Mouse (Mus musculus) forebrain, embryonic 11.5 days (tissue): ENCODE data around the gene Arl13b. TPM values are rescaled to one million over a fixed set of nuclear protein-coding genes. Genes with fewer than 3 reads are reported as not detected.

Experiments used
- ATAC-seq: fragments of 200-750 bp; cut with Nextera tagmentation; replicated peaks from 2 replicates; pipeline ENCODE4 v1.8.0; 2017; ENCODE audit warnings: moderate TSS enrichment; ENCODE audit not compliant: low FRiP score
- DNase-seq: peaks from one replicate; pipeline ENCODE4 v3.0.0-alpha.2; 2017; ENCODE audit warnings: low spot score
- H3K27ac ChIP-seq: fragments of 300-500 bp; sonication (generic); 2 replicates; pipeline ENCODE4 v1.5.1; 2014; ENCODE audit warnings: low read depth, low read length
- H3K27me3 ChIP-seq: fragments of 300-500 bp; sonication (generic); 2 replicates; pipeline ENCODE4 v1.6.1; 2014; ENCODE audit warnings: mild to moderate bottlenecking, low read length, mixed read lengths; ENCODE audit not compliant: control insufficient read depth, insufficient read depth
- H3K36me3 ChIP-seq: fragments of 300-500 bp; sonication (generic); 2 replicates; pipeline ENCODE4 v1.6.1; 2014; ENCODE audit warnings: mild to moderate bottlenecking, low read length, moderate library complexity, mixed read lengths; ENCODE audit not compliant: control insufficient read depth, insufficient read depth
- H3K4me1 ChIP-seq: fragments of 300-500 bp; sonication (generic); replicated peaks from 2 replicates; pipeline ENCODE4 v1.6.1; 2014; ENCODE audit warnings: low read length, mixed read lengths; ENCODE audit not compliant: control insufficient read depth, insufficient read depth
- H3K4me2 ChIP-seq: fragments of 300-500 bp; sonication (generic); 2 replicates; pipeline ENCODE4 v1.6.1; 2014; ENCODE audit warnings: low read depth, mild to moderate bottlenecking, low read length, moderate library complexity, mixed read lengths; ENCODE audit not compliant: severe bottlenecking
- H3K4me3 ChIP-seq: fragments of 300-500 bp; sonication (generic); 2 replicates; pipeline ENCODE4 v1.5.1; 2014; ENCODE audit warnings: low read depth, low read length
- H3K9ac ChIP-seq: fragments of 300-500 bp; sonication (generic); 2 replicates; pipeline ENCODE4 v1.6.1; 2014; ENCODE audit warnings: low read length
- H3K9me3 ChIP-seq: fragments of 300-500 bp; sonication (generic); 2 replicates; pipeline ENCODE4 v1.6.1; 2016; ENCODE audit warnings: low read length, mixed read lengths; ENCODE audit not compliant: control insufficient read depth
- WGBS: fragments of 180-500 bp; shearing (Covaris S2); extraction: QIAGEN DNeasy Blood & Tissue Kit; methylation state at CpG from one replicate; pipeline ENCODE4 v1.1.7; 2014; 5-methylcytosine and 5-hydroxymethylcytosine counted together
- polyA plus RNA-seq: library from polyadenylated mRNA; unstranded; fragments of >200 nt; fragmentation: Nextera tagmentation; extraction: Ambion mirVana; gene quantifications from 2 replicates; pipeline ENCODE4 v1.2.1, GENCODE M21; 2014

The Arl13b gene
- polyA plus RNA-seq, 1 experiment from 2014 or later: 15.8 TPM

GRCm38 (mm10) chr16:62799839-62800238 is 47.0 kb downstream of the Arl13b start:
- H3K27ac ChIP-seq: no peak overlapping the region
- H3K27me3 ChIP-seq: no peaks in the 10 kb centered on the region
- H3K9ac ChIP-seq: no peak overlapping the region
- H3K4me3 ChIP-seq: no peak overlapping the region
- H3K9me3 ChIP-seq: no peaks in the 10 kb centered on the region
- no peaks in the 10 kb centered on the region for H3K36me3 ChIP-seq
- 86% methylated on average over 3 of the region's 3 CpGs for WGBS
- H3K4me2 ChIP-seq: no peak overlapping the region
- no peak for ATAC-seq
- H3K4me1 ChIP-seq: no peaks in the 10 kb centered on the region
- no peak for DNase-seq

DNA sequence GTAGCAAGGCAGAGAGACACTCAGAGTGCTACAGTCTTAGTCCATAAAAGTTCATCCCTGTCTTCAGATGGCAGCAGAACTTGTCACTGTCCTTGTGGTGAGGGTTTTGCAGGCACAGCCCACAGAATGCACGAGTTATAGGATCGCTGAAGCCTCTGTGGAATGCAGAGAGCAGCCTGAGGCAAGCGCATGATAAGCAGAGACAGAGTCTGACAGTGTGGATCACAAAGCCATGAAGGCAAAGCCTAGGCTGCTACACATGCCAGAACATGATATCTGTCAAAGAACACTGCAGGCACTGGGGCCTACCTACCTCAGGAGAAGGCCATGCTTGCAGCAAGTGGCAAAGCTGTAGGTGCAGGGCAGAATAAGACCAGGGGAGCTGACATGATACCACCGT is 47.4 kb downstream of the Arl13b start:
- H3K4me1 ChIP-seq: no peaks in the 10 kb centered on the region
- no peak overlapping the region for H3K4me3 ChIP-seq
- WGBS: 89% methylated on average over 4 of the region's 4 CpGs
- H3K27me3 ChIP-seq: no peaks in the 10 kb centered on the region
- ATAC-seq (no peak), DNase-seq (no peak)
- no peak overlapping the region for H3K27ac ChIP-seq
- H3K4me2 ChIP-seq: no peak overlapping the region
- H3K36me3 ChIP-seq: no peaks in the 10 kb centered on the region
- H3K9me3 ChIP-seq: no peaks in the 10 kb centered on the region
- no peak overlapping the region for H3K9ac ChIP-seq

GRCm38 (mm10) chr16:62798808-62799207 is 48.0 kb downstream of the Arl13b start:
- no peak overlapping the region for H3K27ac ChIP-seq
- H3K4me1 ChIP-seq: no peaks in the 10 kb centered on the region
- H3K4me3 ChIP-seq: no peak overlapping the region
- H3K9me3 ChIP-seq: no peaks in the 10 kb centered on the region
- ATAC-seq (no peak), DNase-seq (no peak)
- no peaks in the 10 kb centered on the region for H3K27me3 ChIP-seq
- no peaks in the 10 kb centered on the region for H3K36me3 ChIP-seq
- H3K9ac ChIP-seq: no peak overlapping the region
- no peak overlapping the region for H3K4me2 ChIP-seq
- WGBS: 94% methylated on average over 3 of the region's 3 CpGs

DNA sequence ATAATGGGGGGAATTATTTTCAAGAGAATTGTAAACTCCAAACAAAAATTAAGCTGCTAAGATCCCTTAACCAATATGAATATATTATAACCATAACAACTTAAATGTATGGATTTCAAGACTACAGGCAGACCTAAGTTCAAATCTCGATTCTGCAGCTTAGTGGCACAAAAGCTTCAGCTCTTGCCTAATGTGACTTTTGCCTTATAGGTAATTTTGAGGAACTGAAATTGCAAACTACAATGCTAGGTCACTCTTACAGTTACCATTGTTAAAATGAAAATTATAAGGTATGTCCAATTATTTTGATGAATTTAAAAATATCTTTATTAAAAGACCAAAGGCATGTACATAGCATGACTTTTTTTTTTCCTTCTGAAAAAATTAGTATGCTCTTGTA is 50.2 kb downstream of the Arl13b start:
- Histone ChIP-seq H3K9ac (no peak overlapping the region), H3K4me2 (no peak overlapping the region), H3K27ac (no peak overlapping the region), H3K4me3 (no peak overlapping the region), H3K27me3 (no peaks in the 10 kb centered on the region), H3K9me3 (no peaks in the 10 kb centered on the region), H3K4me1 (no peaks in the 10 kb centered on the region), H3K36me3 (no peaks in the 10 kb centered on the region)
- no peak for DNase-seq
- ATAC-seq: no peak
- 83% methylated on average over 1 of the region's 1 CpGs for WGBS

GRCm38 (mm10) chr16:62786621-62787331 is 60.1 kb downstream of the Arl13b start, which contains the start of gene Nsun3:
TSS of gene Nsun3 (minus strand) at chr16:62786818.
- H3K36me3 ChIP-seq: no peaks in the 10 kb centered on the region
- DNase-seq: peak; percentile 94
- peak within 1 kb of the TSS; percentile 64; the same call in 1 of the 2 replicates for H3K27ac ChIP-seq
- H3K27me3 ChIP-seq: no peaks in the 10 kb centered on the region
- peak within 1 kb of the TSS; percentile 84 for H3K9ac ChIP-seq
- peak within 1 kb of the TSS; percentile 74 for H3K4me3 ChIP-seq
- 0 out of 2 replicates have a peak, but pooled peaks cover 3% of the 10 kb centered on the region for H3K4me1 ChIP-seq
- ATAC-seq: peak; percentile 95
- WGBS: 4% methylated on average over 41 of the region's 41 CpGs
- peak within 1 kb of the TSS; percentile 60 for H3K4me2 ChIP-seq
- no peaks in the 10 kb centered on the region for H3K9me3 ChIP-seq

DNA sequence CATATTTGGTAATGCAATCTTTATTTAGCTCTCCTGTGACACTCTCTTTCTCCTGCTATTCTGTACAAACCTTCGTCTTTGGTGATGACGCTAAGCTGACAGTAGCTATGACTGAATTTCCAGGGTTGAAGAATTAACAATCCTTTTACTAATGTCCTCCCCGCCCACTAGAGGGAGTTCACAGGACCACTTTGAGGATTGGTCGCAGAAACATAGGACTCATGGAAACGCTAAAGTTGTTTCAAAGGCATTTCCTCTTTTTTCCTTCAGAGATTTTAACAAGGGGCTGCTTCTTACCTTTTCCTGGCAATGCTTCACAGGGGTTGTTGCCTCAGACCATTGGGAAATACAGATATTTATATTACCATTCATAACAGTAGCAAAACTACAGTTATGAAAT is 64.6 kb downstream of the Arl13b start:
- DNase-seq (no peak), ATAC-seq (no peak)
- Histone ChIP-seq H3K27ac (no peak overlapping the region), H3K27me3 (no peaks in the 10 kb centered on the region), H3K9ac (no peak overlapping the region), H3K4me2 (no peak overlapping the region), H3K4me3 (no peak overlapping the region), H3K9me3 (no peaks in the 10 kb centered on the region), H3K36me3 (no peaks in the 10 kb centered on the region), H3K4me1 (0 out of 2 replicates have a peak, but pooled peaks cover 3% of the 10 kb centered on the region)
- 65% methylated on average over 5 of the region's 5 CpGs for WGBS

GRCm38 (mm10) chr16:62778282-62778681 is 68.6 kb downstream of the Arl13b start:
- H3K4me1 ChIP-seq: no peaks in the 10 kb centered on the region
- no peak overlapping the region for H3K27ac ChIP-seq
- H3K4me2 ChIP-seq: no peak overlapping the region
- ATAC-seq (no peak), DNase-seq (no peak)
- no peaks in the 10 kb centered on the region for H3K27me3 ChIP-seq
- WGBS: 69% methylated on average over 10 of the region's 10 CpGs
- H3K9me3 ChIP-seq: no peaks in the 10 kb centered on the region
- H3K9ac ChIP-seq: no peak overlapping the region
- H3K4me3 ChIP-seq: no peak overlapping the region
- no peaks in the 10 kb centered on the region for H3K36me3 ChIP-seq

DNA sequence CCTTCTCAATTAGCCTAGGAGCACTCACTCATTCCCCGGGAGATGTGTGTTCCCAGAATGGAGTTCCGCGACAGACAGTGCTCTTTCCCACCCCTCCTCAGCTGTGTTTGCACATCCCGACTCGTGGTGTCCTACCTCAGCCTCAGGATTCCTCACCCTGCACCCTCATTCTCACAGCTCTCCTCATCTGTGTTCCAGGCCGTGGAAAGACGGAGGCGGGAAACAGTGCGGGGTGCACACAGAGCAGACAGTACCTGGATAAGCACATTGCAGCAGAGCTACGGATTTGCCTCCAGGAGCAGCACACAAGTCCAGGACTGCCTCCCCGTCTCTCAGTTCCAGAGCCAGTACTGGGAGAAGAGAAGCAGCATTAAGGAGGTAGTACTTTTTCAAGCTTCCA is 70.8 kb downstream of the Arl13b start:
- Histone ChIP-seq H3K9me3 (no peaks in the 10 kb centered on the region), H3K36me3 (no peaks in the 10 kb centered on the region), H3K9ac (no peak overlapping the region), H3K27me3 (no peaks in the 10 kb centered on the region), H3K4me3 (no peak overlapping the region), H3K4me2 (no peak overlapping the region), H3K27ac (no peak overlapping the region), H3K4me1 (no peaks in the 10 kb centered on the region)
- ATAC-seq (no peak), DNase-seq (no peak)
- WGBS: 87% methylated on average over 11 of the region's 11 CpGs

DNA sequence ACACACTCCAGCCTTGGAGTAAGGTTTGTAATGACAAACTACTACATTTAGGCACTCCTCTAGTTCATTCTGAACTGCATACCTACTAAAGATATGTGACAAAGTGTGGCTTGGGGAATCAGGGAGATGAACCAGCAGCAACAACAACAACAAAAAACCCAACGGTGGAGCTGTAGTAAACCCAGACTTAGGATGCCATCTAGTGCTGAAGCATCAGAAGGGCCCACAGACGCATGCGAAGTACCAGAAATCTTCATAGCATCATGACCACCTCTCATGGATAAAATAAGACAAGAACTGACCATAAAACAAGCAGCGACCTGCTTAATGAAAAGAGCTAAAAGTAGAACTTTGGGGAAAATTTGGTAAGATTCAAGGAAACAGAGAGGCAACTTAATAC is 73.4 kb downstream of the Arl13b start:
- DNase-seq: no peak

More for the DNA sequence above, 73.4 kb downstream of the Arl13b start:
- Histone ChIP-seq H3K36me3 (no peaks in the 10 kb centered on the region), H3K4me3 (no peak overlapping the region), H3K4me1 (no peaks in the 10 kb centered on the region), H3K27ac (no peak overlapping the region), H3K9ac (no peak overlapping the region), H3K9me3 (no peaks in the 10 kb centered on the region), H3K27me3 (no peaks in the 10 kb centered on the region), H3K4me2 (no peak overlapping the region)
- no peak for ATAC-seq
- 81% methylated on average over 4 of the region's 4 CpGs for WGBS
